Mouse (Mus musculus): ENCODE measurements around the gene Kir3dl1. TPM values are rescaled to one million over a fixed set of nuclear protein-coding genes. Genes with fewer than 3 reads are reported as not detected.

Gene Kir3dl1
- polyA plus RNA-seq (2021; fragmentation: Nextera tagmentation), result not detected in 2 replicates
- long read RNA-seq, experiment 1, result 0 reads
- long read RNA-seq, experiment 2, result 0 reads

DNA sequence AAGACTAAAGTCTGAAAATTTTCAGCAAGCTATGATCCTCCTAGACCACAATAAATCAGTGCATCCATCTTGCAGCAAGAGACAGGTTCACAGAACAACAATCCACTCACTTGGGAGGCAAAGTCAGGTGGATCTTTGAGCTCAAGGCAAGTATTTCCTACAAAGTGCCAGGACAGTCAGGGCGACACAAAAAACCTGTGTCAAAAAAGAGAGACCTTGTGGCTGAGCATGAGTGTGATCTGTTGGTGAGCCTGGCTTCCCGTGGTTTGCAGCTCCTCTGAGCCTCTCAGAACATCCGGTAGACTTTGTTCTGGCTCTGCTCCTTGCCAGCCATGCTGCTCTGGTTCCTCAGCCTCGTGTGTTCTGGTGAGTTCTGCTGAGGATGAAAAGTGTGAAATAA, at the start of gene Kir3dl1:
TSS of gene Kir3dl1 (plus strand) at position 301 of the 400 bp plus-strand sequence.

DNA sequence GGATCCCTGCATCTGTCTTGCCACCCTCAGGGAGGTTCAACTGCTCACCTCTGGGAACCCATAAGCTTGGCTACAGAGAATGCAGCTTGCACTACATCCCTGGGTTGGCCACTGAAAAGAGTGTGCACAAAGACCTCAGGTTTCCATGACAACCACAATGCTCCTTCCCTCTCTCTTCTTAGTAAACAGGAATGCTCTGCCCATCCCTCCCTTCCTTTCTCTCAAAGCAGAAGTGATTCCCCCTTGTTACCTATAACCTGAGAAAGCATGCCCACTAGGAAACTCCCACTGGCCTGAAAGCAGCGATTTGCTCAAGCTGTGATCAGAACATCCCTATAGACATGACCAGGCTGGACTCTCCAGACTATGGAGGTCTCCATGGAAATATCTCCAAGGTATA, 26.2 kb downstream of the Kir3dl1 start, which contains the start of gene Kir3dl2:
TSS of gene Kir3dl2 (minus strand) at position 101 of the 400 bp plus-strand sequence.

Other genes with a start within 250 kb of the Kir3dl1 start
- gene Bex3, start 247.7 kb upstream of the Kir3dl1 start, polyA plus RNA-seq (2021; fragmentation: Nextera tagmentation), result 608 and 622 TPM in 2 replicates
- gene Kir3dl2, start 26.1 kb downstream of the Kir3dl1 start, polyA plus RNA-seq (2021; fragmentation: Nextera tagmentation), result 0.10 TPM in 1 of 2 replicates, not detected in the other
- 149 and 243 TPM in 2 replicates for gene Tceal3, start 72.8 kb downstream of the Kir3dl1 start, polyA plus RNA-seq (2021; fragmentation: Nextera tagmentation)
- 25.8 and 28.0 TPM in 2 replicates for gene Tceal1, start 190.0 kb downstream of the Kir3dl1 start, polyA plus RNA-seq (2021; fragmentation: Nextera tagmentation)
- gene Morf4l2, start 225.7 kb downstream of the Kir3dl1 start, polyA plus RNA-seq (2021; fragmentation: Nextera tagmentation), result 166 and 194 TPM in 2 replicates

Data from left cerebral cortex, adult 6 months (tissue).